Comparison of ENCODE assay signal across 21 mouse cellular contexts in the genomic region with DNA sequence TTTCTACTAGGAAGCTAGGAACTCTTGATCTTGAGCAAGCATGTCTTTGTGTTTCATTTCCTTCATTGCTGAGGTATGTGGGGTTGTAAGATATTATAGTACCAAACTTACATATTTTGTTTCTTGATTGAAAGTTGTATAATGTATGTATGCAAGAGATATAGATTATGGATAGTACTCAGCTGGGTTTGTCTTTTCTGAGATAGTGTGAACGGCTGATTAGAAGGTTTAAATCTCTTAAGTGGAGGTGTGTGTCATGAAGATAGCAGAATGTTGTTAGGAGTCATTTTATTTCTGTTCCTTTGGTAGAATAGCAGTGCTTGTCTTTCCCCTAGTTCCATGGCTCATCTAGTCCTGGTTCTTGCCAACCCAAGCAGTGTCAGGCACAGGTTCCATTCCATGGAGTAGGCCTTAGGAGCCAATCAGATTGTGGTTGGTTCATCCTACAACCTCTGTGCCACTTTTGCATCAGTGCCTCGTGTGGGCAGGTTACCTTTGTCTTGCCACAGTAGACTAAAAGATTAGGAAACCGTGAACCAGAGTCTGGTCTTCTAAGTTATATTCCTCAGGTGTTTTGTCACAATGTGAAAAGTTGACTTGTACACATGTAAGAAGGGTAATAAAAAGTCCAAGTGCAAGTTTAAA.
"Had no signal": no experiment of that assay in that cellular context is flagged by ENCODE, and none has a peak within 500 bp of the region (broad histone marks: within the 10 kb centered on the region; RNA-seq: fewer than 3 reads in every experiment).

No protein-coding gene starts in this region.

- H3K4me3 ChIP-seq: layer of hippocampus, adult 2 months; left cerebral cortex, adult 2 months; liver, embryonic 15.5 days; midbrain, embryonic 10.5 days; midbrain, embryonic 13.5 days; myocyte; neural tube, embryonic 13.5 days had no signal

- H3K4me1 ChIP-seq: midbrain, embryonic 10.5 days; midbrain, embryonic 13.5 days; neural tube, embryonic 13.5 days had no signal

- H3K36me3 ChIP-seq: liver, embryonic 15.5 days; neural tube, embryonic 13.5 days had no signal

- H3K27ac ChIP-seq: kidney, postnatal 0 days; layer of hippocampus, adult 2 months; left cerebral cortex, adult 2 months; liver, embryonic 15.5 days; macrophage; midbrain, embryonic 10.5 days; midbrain, embryonic 13.5 days; neural tube, embryonic 13.5 days had no signal

- H3K9ac ChIP-seq: liver, embryonic 15.5 days; lung, embryonic 14.5 days; midbrain, embryonic 13.5 days; neural tube, embryonic 13.5 days had no signal

- ATAC-seq: intestine, postnatal 0 days; lung, postnatal 0 days; midbrain, embryonic 13.5 days; midbrain, embryonic 16.5 days had no signal

- H3K4me2 ChIP-seq: liver, embryonic 15.5 days; lung, embryonic 14.5 days; midbrain, embryonic 13.5 days; neural tube, embryonic 13.5 days had no signal

- H3K27me3 ChIP-seq: liver, embryonic 15.5 days; midbrain, embryonic 13.5 days; neural tube, embryonic 13.5 days had no signal

- H3K9me3 ChIP-seq: liver, embryonic 15.5 days; midbrain, embryonic 10.5 days; midbrain, embryonic 13.5 days; neural tube, embryonic 13.5 days had no signal

- DNase-seq: kidney, adult 2 months; kidney, postnatal 25 days; layer of hippocampus, postnatal 36 days; lung, embryonic 14.5 days; retina, postnatal 1 day; right cerebral cortex, postnatal 25 days; spleen, adult 18-20 months; thymus, adult 18-20 months; thymus, postnatal 36 days had no signal
